Mouse (Mus musculus): ENCODE results near the gene St5.
A peak's percentile ranks its signal among the peaks of the same experiment; 100 is the strongest.

The St5 gene

DNA sequence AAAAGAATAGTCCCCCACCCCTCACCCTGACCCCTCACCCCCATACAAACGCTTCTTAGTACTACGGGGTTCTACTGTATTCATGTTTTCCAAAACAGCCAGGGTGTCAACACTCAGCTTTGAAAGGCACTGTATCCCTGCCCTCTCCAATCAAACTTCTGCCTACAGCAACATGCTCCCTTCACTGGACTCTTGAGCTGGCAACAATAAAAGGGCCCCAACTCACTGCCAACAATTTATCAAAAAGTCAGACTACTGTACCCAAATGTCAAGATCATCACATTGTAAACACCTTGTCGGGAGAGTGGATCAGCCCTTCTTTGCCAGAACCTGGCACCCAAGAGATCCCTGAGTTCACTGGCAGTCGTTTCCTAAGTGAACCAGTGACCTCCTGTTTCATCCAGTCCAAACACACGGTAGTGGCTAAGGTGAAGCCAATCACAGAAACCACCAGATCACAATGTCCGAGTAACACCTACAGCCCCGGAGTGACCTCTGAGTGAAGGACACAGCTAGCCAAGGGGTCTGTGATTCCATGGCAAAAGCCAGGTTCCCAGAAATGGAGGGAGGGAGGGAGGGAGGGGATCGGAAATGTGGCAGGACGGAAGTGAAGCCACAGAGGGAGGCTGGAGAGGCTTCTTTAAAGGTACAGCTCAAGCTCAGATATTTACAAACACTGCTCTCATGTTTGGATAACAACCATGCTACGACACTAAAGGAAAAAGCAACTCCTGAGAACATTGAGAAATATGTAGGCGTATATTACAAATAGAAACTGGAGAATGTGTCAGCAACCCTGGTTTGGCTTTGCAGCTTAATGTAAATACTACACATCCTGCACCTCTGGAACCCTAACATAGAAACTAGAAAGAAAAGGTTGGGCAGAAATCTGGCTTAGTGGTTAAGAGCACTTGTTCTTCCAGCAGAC lies 136.3 kb downstream of the St5 start:
- no peak for DNase-seq (ENCODE audit: low read depth)

GRCm38 (mm10) chr7:109566327-109566726 lies 137.1 kb downstream of the St5 start:
- DNase-seq (ENCODE audit: low read depth), result no peak

DNA sequence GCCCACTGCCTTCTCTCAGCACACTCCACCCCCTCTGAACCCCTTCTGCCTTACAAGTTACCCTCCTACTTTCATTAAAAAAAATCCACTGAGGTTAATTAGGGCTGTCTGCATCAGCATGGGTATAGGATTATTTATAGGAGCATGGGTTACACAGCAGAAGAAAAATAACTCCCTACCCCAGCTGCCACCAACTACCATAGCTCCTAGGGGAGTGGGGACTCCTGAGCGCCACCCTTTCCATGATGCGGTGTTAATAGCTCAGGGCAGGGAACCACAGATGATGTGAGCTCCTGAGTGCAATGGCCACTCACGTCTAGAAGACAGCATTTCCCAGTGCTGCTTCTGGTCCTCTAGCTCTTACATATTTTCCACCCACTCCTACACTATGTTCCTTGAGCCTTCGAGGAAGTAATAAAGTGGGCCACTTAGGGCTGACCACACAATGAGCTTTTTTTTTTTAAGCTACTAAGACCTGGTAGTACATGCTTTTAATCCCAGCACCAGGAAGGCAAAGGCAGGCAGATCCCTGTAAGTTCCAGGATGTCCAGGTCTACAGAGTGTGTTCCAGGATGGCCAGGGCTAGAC lies 139.5 kb downstream of the St5 start:
- no peak for DNase-seq (ENCODE audit: low read depth)

DNA sequence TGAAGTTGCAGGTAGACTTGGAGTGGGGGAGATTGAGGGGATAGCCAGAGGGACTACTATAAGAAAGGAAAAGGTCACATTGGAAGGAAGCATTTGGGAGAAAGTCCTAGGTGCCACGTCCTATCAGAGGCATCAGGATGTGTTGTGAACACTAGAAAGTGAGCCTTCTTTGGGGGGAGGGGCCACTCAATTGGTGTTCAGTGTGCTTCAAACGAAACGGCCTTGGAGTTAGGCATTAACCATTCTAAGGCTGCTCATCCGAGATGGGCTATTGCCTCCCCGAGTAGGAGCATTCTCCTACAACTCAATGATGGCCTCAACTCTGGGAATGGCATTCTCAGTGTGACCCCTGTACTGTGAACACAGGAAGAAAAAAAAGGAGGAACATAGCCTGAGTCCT lies 140.7 kb downstream of the St5 start:
- no peak for DNase-seq (ENCODE audit: low read depth)

- no peak for DNase-seq (ENCODE audit: low read depth)
These were observed 141.2 kb downstream of the St5 start for GRCm38 (mm10) chr7:109562154-109562599.

GRCm38 (mm10) chr7:109561466-109562153 lies 141.8 kb downstream of the St5 start:
- no peak for DNase-seq (ENCODE audit: low read depth)

DNA sequence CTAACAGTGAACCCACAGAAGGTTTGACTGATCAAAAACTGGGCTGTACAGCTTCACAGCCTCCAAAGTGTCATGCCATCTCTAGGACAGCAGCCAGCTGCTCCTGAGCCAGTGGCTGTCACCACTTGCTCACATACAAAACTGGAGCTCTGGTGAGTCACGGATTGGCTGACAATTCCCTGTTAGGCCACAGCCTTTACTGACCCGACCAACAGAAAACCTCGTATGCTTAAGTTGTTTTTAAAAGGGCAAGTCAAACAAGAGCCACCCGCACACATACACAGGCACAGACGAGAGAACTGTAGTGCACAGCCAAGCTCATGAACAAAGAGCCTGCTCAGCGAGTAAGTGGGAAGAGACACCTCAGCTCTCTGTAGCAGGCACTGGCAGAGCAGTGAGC lies 143.9 kb downstream of the St5 start:
- no peak for DNase-seq (ENCODE audit: low read depth)

- DNase-seq (ENCODE audit: low read depth), result no peak
These were observed 156.7 kb downstream of the St5 start for GRCm38 (mm10) chr7:109546726-109547125.

DNA sequence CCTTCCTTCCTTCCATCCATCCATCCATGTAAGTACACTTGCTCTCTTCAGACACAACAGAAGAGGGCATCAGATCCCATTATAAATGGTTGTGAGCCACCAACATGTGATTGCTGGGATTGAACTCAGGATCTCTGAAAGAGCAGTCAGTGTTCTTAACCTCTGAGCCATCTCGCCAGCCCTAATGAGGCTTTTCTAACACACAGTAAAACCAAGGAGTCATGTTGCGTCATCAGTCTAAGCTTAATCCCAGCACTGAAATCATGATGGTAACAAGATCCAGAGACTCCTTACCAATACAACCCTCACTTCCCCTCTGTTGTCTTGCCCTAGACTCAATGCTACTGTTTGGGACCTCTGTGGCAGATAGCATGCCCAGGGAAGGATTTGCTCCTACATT lies 157.2 kb downstream of the St5 start:
- no peak for DNase-seq (ENCODE audit: low read depth)

DNA sequence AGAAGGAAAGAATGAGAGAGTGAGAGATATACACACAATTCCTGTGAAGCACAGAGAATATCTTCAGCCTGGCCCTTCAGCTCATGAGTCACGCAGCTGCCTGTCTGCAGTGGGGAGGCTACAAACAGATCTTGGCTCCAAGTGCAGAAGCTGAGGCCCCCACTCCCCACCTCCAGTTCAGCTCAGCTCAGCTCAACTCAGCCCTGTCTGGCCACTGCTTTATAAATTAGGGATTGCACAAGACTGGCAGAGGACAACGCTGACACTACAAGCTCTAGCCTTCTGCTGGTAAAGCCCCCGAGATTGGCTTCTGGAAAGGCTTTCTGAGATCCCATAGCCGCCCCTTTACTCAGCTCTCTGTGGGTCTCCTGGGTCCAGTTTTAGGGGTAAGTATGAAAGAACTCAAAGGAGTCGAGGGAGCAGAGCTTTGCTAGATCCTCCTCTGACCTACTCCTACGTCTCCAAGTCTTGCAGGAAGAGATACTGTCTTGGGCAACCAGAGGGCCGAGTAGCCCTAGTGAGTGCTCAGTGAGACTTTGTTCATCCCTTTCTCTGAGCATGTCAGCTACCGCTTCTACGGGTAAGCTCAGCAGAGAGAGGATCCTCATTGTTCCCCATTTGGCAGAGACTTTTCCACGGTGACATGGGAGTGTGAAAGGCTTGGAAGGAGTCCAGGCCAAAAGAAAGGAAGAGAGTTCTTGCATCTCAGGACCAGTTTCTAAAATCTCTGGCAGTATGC lies 158.0 kb downstream of the St5 start:
- DNase-seq (ENCODE audit: low read depth), result no peak

- DNase-seq (ENCODE audit: low read depth), result no peak
These were observed 158.6 kb downstream of the St5 start for GRCm38 (mm10) chr7:109544792-109545191.

DNA sequence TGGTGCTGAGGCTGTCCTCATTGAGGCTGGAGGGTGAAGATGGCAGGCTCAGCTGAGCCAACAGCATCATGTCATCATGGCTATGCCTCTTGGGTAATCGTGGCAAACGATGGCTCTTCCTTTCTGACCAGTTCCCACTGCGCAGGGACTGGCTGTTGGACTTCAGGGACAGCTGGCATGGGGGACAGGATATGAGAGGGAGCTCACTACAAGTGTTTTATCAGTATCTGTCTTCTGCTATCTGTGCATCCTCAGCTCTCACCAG lies 161.1 kb downstream of the St5 start:
- no peak for DNase-seq (ENCODE audit: low read depth)

DNA sequence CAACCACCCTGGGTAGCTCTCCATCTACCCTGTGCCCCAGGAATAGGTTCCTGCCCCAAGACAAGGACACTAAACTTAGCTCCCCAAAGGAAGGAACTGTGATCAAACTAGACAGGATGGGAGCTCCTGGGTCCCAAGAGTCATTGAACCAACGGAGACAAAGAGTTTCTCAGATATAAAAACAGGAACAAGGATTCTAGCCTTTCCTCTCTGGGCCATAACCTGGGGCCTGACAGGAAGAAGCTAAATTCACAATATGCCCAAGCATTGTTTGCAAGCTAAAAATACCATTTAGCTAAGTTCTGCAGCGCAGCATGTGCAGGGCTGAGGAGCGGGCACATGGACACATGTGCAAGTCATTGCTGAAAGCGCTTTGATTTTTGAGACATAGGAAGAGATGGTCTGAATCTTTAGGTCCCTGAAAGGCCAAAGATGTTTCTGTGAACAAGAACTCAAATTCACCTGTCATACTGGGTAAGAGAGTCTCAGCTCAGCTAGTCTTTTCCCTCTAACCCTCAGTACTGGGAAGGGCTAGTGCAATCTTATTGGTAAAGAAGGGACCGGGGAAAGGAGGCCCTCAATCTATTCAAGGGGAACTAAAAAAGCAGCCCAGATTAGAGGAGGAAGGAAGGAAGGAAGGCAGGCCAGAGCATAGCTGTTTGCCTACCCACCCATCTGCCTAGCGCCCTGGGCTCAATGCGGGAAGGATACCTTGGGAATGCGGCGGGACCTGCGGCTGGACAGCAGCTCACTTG lies 161.6 kb downstream of the St5 start:
- DNase-seq (ENCODE audit: low read depth), result no peak

DNA sequence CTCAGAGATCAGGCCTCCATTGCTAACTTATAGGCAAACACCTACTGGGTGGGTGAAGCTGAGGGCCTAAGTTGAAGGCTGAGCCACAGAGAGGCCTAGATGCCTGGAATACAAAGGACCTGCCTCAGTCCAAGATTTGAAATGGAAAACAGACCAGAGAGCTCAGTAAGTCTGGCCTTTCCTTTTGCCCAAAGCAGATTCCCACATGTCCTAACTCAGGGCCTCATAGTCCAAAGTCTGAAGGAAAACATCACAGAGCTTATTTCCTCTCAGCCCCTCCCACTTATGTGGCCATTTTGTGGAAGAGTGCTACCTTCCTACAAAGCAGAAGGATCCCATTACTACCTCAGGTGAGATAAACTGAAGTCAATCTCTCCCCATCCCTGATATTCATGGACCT lies 162.5 kb downstream of the St5 start:
- DNase-seq (ENCODE audit: low read depth), result no peak

DNA sequence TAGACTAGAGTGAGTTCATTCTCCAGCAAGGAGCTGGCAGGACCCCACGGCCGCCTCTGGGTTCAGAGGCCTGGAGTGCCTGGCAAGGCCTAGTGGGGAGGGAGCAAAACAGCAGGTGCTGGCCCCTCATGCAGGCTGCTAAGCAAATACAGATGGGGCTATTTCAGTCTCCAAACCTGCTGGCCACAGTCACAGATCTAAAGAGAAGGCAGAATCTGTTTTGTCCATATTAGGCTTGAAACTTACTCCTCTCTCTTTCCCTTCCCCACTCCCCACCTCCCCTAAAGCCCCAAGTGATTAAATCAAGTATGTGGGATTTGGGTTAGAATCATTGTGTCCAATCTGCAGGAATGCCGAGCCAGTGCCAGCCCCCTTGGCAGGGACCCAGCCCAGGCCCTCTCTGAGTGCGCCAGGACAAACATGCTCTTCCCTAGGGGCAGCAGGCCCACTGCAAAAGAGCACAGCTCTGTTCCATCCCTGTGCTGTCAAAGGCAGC lies 166.9 kb downstream of the St5 start:
- no peak for DNase-seq (ENCODE audit: low read depth)

DNA sequence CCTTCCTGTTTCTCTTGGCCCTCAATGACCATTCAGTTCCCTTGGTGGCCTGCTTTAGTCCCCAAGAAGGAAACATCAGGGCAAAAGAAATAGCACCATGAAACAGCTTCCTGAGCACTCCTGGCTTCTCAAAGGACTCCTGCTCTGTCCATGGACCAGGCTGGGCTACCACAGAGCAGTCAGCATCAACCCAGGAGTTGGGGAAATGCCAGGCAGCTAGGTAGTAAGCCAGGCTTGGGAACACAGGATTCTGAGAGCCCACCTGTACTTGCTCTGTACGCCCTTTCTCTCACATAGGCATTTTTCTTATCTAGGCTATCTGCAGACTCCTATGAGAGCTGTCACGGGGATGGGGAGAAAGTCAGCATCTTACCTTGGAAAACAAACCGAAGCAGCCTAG lies 168.5 kb downstream of the St5 start:
- DNase-seq (ENCODE audit: low read depth), result no peak

- DNase-seq (ENCODE audit: low read depth), result no peak
These were observed 169.5 kb downstream of the St5 start for GRCm38 (mm10) chr7:109533888-109534287.

DNA sequence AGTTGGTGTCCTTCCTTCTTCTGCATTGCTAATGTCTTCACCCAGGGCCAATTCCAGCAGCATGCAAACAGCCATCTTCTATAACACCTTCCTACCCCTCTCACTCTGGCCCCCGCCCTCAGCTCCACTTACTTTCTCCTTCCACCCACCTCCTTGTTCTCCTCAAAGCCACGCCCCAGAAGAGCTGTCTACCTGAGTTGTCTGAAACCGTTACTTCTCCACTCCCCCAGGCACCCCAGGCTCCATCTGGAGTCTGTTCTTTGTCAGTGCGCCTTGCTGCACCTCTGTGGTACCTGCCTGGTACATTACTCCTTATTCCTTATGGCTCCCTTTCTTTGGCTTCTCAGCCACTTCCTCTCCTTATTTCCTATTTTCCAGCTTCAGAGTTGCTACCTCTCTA lies 170.3 kb downstream of the St5 start:
- peak; percentile 9 for DNase-seq (ENCODE audit: low read depth)

- no peak for DNase-seq (ENCODE audit: low read depth)
These were observed 170.7 kb downstream of the St5 start for GRCm38 (mm10) chr7:109532691-109533090.

DNA sequence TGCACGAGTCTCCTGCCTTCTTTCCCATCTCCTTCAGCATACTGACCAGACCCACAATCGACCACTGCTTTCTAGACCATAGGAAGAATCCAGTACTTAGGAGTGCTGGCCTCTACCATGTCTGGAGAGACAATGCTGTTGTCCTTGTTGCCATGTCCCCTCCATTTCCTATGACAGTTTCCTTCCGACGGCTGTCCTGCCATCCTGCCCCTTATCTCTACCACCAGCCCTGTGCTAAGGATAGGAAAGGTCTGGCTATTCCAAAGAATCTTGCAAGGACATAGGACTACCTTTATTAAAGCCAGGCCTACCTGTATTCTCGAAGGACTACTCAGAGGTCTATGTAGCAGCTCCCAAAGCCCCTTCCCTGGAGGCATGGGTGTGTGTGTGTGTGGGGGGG lies 171.9 kb downstream of the St5 start:
- no peak for DNase-seq (ENCODE audit: low read depth)

DNA sequence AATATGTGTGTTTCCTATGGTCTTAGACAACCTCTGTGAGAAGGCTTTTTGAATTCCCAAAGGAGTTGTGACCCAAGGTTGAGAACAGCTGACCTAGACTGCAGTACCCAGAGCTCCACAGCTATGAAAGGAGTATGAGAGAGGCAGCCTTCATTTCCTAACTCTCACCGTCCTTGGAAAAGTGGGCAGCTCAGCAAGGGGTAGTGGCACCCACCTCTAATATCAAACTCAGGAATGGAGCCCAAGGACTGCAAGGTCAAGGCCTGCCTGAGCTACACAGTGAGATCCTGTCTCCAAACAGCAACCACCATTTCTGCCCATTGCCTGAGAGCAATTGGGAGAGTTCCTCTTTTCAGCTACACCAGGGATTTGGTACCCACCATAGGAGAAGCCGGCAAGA lies 173.7 kb downstream of the St5 start:
- no peak for DNase-seq (ENCODE audit: low read depth)

GRCm38 (mm10) chr7:109528356-109528755 lies 175.0 kb downstream of the St5 start:
- no peak for DNase-seq (ENCODE audit: low read depth)

Data from induced T-regulatory cell, adult 2 months (primary cell).